Mouse (Mus musculus): Measurements from ENCODE around the gene Plekha7.

Gene Plekha7

DNA sequence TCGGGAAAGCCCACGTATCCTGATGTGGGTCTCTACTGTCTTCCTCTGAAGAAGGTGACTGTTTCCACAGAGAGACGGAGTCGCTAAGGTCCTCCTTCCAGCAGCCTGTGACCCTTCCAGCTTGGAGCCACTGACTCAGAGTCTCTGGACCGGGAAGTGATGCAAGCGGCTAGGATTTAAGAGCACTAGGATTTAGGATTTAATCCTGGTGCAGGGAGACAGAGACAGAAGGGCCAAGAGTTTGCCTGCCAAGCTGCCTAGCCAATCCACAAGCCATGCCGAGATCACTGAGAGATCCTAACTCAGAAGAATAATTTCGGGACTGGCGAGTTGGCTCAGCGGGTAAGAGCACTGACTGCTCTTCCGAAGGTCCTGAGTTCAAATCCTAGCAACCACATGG is 59.6 kb downstream of the Plekha7 start:
- DNase-seq (ENCODE audit: low spot score), result no peak

DNA sequence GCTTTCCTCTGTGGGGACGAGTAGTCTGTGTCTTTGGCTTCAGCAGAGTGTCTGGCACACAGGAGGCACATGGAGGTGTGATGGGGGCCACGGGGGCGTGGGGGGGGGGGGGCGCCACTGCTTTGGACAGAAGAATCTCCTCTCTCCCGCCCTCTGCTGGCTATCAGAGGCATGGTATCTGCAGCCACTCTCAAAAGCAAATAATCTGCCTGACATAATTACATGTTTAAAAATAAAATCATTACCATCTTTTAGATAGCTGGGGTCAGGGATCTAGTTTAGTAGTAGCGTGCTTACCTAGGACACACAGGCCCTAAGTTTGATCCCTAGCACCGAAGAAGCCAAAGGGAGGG is 60.8 kb downstream of the Plekha7 start:
- no peak for DNase-seq (ENCODE audit: low spot score)

DNA sequence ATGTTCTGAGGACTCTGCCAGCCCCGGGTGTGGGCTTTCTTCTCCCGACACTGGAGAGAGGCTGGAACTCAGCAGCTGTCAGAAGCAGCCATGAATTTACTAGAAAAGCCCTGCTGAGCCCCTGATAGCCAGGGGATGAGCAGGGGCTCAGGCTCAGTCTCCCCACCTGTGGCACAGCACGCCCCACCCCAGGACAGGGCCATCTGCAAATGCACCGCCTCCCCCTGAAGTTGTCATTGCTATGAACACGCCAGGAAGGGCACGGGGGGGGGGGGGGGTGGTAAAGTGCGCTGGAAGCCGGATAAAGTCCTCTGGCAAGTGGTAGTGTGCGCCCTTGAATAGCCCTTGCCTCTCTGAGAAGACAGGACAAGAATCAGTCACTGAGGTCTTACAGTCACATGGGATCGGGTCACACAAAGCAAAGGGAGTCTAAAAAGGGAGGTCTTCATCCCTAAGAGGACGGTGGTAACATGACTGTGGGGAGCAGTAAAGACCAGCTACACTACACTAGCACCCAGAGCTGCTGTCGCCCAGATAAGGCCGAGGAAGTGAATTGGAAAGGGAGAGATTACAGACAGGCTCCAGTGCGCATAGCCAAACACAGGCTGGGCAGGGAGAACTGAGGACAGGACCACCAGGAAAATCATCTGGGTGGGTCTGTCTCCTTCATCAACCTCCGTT is 61.3 kb downstream of the Plekha7 start:
- DNase-seq (ENCODE audit: low spot score), result no peak

DNA sequence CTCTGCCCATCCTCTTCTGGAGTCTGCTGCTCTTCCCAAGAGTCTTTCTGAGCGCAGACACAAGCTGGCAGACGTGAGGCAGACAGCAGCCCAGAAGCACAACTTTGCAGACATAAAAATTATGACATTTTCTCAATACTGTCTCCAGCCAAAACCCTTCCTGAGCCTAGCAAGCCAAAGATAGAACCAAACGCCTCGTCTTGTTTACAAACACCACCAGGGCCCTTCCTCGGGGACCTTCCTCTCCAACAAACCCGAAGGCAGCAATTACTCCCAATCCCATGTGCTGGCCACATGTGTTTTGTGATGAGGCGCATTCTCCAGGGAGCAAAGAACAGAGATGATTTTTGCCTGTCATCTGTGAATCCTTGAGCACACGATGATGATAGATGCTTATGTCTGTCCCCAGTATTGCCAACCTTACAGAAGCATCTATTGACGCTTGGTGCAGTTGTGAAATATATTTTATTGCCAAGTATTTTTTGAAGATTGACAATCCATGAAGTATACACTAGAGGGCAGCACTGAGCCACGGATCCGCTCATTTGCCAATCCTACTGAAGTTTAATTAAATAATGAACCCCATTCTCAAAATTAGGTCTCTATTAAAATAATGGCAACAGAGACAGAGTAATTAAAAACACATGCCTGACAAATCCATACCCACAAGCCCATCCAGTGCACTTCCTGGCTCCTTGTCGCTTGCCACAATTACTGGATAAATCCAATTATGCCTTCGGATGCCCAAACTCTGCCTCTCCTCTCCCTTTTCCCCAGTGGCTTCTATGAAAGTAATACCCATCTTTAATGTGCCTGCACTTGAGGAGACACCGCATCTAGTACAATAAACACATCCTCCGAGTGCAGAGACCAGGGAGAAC is 62.1 kb downstream of the Plekha7 start:
- no peak for DNase-seq (ENCODE audit: low spot score)

DNA sequence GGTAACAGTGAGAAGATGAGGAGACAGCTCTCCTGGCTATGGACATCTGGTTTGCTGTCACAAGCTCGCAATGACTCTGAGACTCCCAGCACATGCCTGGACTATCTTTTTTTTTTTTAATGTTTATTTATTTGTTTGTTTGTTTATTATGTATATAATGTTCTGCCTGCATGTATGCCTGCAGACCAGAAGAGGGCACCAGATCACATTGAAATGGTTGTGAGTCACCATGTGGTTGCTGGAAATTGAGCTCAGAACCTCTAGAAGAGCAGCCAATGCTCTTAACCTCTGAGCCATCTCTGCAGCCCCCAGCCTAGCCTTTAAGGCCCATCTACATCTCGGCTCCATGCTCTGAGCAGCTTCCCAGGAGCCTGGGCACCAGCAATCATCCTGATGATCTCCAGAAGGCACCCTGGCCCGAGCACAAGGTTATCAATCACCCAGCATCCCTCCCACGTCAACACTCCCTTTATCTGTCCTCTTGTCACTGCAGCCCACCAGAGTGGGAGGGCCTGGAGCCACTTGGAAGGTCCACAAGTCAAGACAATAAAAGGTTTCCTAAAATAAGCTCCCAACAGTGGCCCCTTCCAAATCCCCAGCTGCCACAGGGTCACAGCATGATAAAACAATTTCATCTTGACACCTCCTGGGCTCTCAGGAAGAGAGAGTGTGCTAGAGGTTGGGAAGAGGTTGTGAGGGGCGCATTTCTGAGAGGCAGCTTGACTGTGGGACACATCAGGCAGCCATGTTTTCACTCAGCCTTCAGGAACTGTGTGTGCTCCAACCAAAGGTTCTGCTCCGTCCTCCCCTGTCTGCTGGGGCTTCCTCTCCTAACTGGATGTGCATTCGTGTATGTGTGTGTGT is 63.6 kb downstream of the Plekha7 start:
- DNase-seq (ENCODE audit: low spot score), result no peak

DNA sequence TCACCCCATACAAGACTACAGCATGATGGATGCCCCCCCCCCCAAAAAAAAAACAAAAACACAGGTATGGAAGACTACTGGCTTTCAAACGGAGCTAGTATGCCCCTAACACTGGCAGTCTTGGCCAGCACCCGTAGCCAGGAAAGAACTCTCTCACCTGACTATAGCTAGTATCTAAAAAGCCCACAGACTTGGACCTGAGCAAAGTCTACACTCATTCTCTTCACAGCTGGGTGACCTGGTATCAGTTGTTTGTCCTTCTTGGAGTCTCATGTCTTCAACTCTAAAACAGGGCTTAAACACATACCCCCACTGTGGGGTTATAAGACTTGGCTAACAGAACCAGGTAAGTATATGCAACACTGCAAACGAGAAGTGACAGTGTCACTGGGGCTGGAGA is 65.4 kb downstream of the Plekha7 start:
- DNase-seq (ENCODE audit: low spot score), result no peak

DNA sequence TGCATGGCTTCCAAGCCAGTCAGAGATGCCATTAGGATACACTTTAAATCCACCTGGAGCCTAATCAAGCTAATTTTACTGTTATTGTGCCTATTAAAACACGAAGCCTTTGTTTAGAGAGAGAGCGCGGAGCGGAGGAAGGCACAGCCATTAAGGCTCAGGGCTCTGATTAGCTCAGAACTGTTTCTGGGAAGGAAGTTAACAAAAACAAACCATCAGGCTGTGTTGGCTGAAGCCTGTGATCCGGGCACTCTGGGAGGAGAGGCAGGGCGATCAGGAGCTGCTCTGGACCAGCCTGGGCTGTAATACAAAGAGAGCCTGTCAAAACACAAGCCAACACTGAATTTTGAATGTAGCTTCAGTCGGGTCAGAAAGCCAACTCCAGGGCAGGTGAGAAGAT is 66.6 kb downstream of the Plekha7 start:
- no peak for DNase-seq (ENCODE audit: low spot score)

DNA sequence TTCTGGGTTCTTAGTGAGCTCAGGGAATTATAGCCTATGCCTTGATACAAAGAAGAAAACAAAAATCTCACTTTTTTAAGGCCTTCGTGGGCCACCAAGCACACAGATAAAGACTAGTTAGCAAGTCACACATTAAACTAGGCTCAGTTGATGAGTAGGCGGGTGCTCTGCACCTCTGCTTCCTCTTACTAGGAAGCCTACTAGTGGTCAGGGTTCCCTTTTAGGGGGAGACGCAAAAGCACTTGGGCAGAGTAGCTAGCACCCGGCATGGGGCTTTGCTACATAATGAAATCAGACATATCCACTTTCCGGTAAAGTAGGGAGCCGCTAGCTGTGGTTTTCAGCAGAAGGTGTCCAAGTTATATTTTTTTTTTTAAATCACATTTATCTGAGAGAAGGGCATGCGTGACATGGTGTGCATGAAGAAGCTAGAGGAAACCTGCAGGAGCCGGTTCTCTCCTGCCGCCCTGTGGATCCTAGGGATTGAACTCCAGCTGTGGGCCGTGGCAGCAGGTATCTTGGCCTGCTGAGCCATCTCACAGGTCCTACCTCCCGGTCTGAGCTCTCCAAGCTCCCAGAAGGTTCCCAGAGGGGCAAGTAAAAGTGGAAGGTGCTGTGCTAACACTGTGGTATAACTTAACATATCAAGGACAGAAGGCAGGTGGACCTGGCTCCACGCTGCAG is 67.2 kb downstream of the Plekha7 start:
- no peak for DNase-seq (ENCODE audit: low spot score)

DNA sequence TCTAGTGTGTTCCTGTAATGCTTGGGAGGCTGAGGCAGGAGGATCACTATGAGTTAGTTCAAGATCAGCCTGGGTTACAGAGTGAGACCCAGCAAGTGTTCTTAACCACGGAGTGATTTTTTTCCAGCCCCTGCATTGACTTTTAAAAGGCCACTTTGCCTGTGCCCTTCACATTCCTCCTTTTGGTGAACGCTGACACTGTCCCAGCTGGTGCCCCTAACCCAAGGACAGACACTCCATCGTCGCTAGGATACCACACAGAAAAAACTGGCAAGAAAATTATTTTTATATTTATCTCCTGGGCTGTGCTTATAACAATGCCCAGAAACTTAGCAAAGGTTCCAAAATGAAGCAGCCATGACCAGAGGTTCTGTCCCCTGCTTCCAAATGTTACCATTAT is 67.8 kb downstream of the Plekha7 start:
- no peak for DNase-seq (ENCODE audit: low spot score)

DNA sequence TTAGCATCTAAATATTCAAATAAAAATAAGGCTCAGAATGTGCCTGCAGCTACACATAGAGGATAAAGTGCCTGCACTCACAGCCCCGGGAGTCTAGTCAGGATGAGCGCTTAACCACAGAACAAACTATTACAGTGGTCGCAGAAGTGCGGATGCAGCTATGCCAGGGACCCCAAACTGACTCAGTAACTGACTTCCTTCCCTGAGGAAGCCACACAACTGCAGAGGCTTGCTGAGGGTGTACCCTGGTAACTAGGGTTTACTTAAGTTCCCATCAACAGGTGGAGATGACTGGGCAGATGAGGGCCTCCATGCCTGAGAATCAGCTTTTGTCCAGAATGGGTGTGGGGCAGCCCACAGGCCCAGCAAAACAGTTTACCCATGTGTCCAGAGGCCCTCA is 69.9 kb downstream of the Plekha7 start:
- DNase-seq (ENCODE audit: low spot score), result no peak

DNA sequence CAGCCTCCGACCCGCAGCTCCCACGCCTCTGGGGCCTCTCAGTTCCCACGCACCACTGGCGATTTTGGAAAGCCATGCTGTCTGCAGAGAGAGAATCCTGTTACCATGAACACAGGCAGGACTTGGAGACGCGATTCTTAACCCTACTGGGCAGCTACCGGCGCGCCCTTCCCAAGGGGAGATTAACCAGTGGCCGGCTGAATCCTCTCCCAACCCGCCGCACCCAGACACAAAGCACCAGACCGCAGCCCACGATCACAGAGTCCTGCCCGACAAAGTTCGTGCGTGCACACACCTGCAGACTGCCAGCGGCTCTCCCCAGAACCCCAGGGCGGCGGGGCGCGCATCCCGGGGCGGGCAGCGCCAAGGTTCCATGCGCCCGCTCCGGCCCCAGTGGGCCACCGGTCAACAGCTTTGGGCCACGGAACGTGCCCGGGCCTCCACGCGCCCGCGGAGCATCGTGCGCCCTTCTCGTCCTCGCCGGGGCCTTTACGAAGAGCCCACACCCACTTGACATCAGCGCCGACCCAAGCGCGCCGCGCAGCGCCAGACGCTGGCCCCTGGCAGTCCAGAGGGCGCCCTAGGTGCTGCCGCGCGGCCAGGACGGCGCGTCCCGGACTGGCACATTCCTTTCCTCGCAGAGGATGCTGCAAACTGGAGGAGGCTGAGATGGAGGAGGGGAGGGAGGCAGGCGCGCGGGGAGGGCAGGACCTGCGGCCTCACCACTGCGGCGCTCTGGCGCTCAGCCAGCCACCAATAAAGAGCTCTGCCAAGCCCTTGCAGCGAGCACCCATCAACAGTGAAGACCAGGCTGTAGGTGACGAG is 70.8 kb downstream of the Plekha7 start:
- no peak for DNase-seq (ENCODE audit: low spot score)

DNA sequence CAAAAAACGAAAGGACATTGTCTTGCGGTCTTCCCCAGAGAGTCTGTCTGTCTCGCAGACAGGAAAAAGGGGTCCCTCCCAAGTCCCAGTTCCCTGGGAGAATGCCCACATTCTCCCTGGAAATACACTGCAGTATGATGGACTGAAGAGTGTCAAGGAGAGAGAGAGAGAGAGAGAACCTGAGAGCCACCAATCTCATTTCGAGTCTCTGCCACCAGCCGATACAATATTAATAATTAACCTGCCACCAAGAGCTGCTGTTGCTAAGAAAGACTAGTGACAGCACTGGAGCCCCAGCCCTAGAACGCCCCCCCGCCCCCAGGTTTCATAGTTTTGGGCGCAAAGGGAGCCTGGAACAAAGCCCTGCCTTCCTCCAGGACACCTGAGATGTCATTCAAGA is 71.6 kb downstream of the Plekha7 start:
- no peak for DNase-seq (ENCODE audit: low spot score)

DNA sequence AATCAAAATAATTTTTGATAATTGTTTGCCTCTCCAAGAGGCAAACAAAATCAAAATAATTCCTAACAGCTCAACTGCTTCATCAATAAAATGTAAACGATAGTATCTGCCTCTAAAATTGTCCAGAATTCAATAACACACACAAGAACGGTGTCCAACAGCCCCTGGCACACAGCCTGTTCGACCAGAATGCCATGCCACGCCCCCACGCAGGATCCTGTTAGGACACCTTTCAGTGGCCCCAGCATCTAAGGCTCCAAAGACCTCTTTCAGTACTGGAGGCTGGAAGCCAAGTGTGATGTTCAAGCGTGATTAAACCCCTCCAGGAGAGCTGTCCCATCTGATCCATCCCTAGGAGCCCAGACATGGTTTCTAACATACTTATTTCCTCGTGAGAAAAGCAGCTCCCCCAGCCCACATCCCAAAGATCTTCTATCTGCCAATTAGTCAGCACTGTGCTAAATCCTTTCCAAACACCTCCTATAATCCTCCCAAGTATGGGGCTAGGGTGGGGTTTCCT is 73.8 kb downstream of the Plekha7 start:
- no peak for DNase-seq (ENCODE audit: low spot score)

DNA sequence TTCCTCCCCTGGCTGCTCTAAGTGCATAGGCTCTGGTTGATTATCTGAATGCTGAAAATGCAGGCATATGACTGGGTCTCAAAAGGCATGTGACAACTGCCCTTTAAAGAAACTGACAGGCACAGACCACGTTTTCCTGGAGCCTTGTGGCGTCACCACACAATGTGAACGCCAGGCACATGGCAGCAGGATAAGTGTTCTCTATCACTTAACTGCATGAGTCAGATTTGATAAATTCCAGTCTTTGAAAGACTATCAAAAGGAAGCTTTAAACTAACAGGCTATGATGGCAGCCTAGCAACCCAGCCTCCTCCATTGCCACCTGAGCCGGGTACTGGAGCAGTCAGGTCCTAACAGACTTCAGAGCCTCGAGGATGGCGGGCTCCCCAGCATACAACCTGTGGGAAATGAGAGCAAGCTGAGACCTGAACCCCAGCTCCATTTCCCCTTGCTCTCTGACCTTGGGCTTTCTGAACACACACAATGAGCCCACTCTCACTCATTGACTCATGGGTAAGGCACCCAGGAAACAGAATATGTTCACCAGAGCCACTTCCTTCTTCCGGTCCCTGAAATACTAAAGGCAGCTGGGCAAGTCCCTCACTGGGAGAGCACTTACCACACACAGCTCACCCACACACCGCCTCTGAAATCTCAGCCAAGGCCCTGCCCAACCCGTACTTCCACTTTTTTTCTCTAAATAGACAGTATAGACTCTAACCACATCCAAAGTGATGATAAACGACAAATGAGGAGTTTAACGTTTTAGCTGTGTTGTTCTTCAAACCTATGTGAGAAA is 77.2 kb downstream of the Plekha7 start:
- DNase-seq (ENCODE audit: low spot score), result no peak

DNA sequence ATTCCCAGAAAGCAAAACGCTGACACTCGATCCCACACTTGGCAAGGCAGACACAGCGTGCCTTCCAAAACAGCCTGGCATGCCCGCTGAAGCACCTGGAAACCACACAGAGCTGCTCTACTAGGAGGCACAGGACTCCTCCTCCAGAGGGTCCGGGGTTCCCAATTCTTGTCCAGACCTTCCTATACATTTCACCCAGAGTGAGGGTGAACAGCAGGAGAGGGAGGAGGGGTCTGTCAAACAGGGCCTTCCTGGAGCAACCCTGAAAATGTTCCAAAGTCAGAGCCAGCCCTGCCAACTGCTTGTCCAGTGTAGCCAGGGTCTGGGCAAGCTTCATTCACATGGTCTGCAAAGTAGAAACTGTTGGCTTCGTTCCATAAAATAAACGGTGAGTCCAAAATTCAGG is 81.3 kb downstream of the Plekha7 start:
- DNase-seq (ENCODE audit: low spot score), result no peak

DNA sequence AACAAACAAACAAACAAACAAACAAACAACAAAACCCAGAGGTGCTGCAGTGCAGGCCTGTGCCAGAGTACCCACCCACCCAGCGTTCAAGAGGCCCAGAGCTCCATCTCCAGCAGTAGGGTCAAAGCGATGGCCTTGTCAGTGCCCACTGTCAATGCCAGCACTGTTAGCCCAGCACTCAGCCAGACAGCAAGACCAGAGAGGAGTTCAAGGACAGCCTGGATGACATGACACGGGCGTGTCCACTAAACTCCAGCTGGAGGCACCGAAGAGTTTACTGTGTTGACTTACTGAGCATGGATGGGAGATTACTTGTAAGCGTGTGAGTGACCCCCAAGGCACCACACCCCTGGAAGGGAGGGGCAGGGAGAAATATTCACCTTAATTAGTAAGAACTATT is 81.9 kb downstream of the Plekha7 start:
- DNase-seq (ENCODE audit: low spot score), result no peak

DNA sequence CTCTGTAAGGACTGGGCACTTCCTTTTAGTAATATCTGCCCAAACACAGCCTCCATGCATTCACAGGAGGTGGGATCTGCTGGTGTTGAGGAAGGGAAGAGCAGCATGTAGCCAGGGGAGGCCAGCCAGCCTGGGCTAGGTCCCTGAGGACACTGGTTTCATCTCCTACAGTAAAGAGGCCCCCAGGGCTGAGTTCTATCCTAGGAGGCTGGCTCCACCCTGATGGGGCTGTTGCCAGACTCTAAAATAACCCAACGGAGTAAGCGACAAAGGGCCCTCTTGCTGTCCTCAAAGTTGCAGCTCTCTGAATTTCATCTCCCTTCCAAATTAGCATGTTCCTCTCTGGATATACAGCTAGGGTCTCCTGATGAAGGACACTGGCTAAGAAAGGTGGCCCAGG is 83.6 kb downstream of the Plekha7 start:
- DNase-seq (ENCODE audit: low spot score), result no peak

DNA sequence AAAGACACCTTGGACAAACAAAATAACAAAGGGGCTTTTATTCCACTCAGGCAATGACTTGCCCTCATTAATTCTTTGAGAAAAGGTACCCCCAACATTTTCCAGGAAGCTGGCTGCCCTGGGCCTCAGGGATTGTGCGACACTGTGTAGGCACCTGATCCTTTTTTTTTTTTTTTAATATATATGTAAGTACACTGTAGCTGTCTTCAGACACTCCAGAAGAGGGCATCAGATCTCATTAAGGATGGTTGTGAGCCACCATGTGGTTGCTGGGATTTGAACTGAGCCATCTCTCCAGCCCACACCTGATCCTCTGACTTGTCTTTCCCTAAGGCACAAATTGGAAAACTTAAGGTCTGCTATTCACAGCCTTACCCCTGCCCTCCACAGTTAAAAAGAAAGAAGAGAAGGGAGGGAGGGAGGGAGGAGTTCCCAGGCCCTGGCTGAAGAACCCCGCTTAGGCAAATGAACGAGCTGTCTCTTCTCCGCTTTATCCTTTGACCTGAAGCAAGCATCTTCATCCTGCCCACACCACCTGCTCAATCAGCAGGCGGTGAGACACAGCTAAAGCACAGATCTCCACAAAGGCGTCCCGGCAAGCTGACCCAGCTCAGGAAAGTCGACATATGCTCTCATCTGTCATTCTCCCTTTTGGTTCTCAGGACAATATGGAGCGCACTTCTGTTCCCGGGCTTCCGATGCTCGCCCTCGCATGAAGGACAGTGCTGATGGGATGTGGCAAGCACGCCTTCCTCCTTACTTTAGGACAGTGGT is 85.0 kb downstream of the Plekha7 start:
- DNase-seq (ENCODE audit: low spot score), result no peak

DNA sequence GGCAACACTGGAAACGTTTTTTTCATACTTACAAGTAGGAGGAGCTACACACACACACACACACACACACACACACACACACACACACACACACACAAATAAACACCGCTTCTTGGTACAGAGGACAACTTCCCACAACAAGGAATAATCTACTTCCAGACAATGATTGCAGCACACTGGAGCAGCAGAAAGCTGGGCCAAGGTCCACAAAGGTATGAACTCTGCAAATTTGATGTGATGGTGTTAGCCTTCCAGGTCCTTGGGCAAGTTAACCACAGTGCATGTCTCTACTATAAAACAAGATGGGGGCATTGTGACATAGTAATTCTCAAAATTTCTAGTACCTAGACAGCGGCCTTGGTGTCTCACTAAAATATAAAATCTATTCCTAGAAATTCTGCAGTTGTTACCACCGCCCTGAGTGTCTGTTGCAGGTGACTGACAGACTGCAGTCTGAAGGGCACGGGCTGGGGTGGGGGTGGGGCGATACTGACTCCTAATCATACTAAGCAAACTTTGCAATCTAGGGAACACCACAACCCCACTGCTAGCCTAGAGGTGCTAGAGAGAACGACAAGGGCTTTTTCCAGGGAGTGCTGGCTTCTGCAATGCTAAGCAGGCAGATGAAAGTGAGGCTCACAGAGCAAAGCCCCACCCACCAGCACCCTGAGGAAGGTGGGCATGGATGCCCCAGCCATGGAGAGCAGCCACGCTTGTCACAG is 85.7 kb downstream of the Plekha7 start:
- no peak for DNase-seq (ENCODE audit: low spot score)

All from layer of hippocampus, adult 9-10 months (tissue).